Mouse (Mus musculus): ENCODE data around the gene Crp.

Crp gene

GRCm38 (mm10) chr1:172711962-172712361 lies 14.1 kb downstream of the Crp start:
- DNase-seq (ENCODE audit: low spot score in 2 of 2), result no peak

GRCm38 (mm10) chr1:172751241-172751640 lies 53.4 kb downstream of the Crp start:
- DNase-seq (ENCODE audit: low spot score in 2 of 2), result no peak

GRCm38 (mm10) chr1:172755151-172755550 lies 57.3 kb downstream of the Crp start:
- no peak for DNase-seq (ENCODE audit: low spot score in 2 of 2)

GRCm38 (mm10) chr1:172759525-172759924 lies 61.7 kb downstream of the Crp start:
- no peak for DNase-seq (ENCODE audit: low spot score in 2 of 2)

GRCm38 (mm10) chr1:172779195-172779594 lies 81.3 kb downstream of the Crp start:
- DNase-seq (ENCODE audit: low spot score in 2 of 2), result no peak

- DNase-seq (ENCODE audit: low spot score in 2 of 2), result no peak
Observed at GRCm38 (mm10) chr1:172785322-172785721, 87.5 kb downstream of the Crp start.

GRCm38 (mm10) chr1:172785886-172786285 lies 88.0 kb downstream of the Crp start:
- no peak for DNase-seq (ENCODE audit: low spot score in 2 of 2)

- DNase-seq (ENCODE audit: low spot score in 2 of 2), result no peak
Observed at GRCm38 (mm10) chr1:172828975-172829374, 131.1 kb downstream of the Crp start.

- no peak for DNase-seq (ENCODE audit: low spot score in 2 of 2)
Observed at GRCm38 (mm10) chr1:172847044-172847761, 149.3 kb downstream of the Crp start.

GRCm38 (mm10) chr1:172848171-172848570 lies 150.3 kb downstream of the Crp start:
- no peak for DNase-seq (ENCODE audit: low spot score in 2 of 2)

- no peak for DNase-seq (ENCODE audit: low spot score in 2 of 2)
Observed at GRCm38 (mm10) chr1:172875265-172875664, 177.4 kb downstream of the Crp start.

- DNase-seq (ENCODE audit: low spot score in 2 of 2), result no peak
Observed at GRCm38 (mm10) chr1:172876675-172877074, 178.8 kb downstream of the Crp start.
